Mouse (Mus musculus): Measurements from ENCODE around the gene Olfr390. TPM values are rescaled to one million over a fixed set of nuclear protein-coding genes. Genes with fewer than 3 reads are reported as not detected.

Gene Olfr390
- polyA plus RNA-seq (2021; fragmentation: Nextera tagmentation) = not detected in 2 replicates
- long read RNA-seq, experiment 1 = 0 reads
- long read RNA-seq, experiment 2 = 0 reads

GRCm38 (mm10) chr11:73782664-73783063, at the start of gene Olfr390:
Gene Olfr390, plus strand, starts transcription at chr11:73782964.

GRCm38 (mm10) chr11:73780613-73781012, 2.2 kb upstream of the Olfr390 start, which contains the start of gene Olfr389:
Gene Olfr389, minus strand, starts transcription at chr11:73780713.

GRCm38 (mm10) chr11:73802952-73803351, 20.2 kb downstream of the Olfr390 start, which contains the start of gene Olfr391-ps:
Gene Olfr391-ps, minus strand, starts transcription at chr11:73803052.

GRCm38 (mm10) chr11:73816949-73817348, 34.2 kb downstream of the Olfr390 start, which contains the start of gene Olfr392:
Gene Olfr392, minus strand, starts transcription at chr11:73817049.

Other genes with a start within 250 kb of the Olfr390 start
- gene Olfr385, start 190.0 kb upstream of the Olfr390 start, polyA plus RNA-seq (2021; fragmentation: Nextera tagmentation) = not detected in 2 replicates
- not detected in 2 replicates for gene Olfr384, start 184.4 kb upstream of the Olfr390 start, polyA plus RNA-seq (2021; fragmentation: Nextera tagmentation)
- not detected in 2 replicates for gene Zfp735, start 94.2 kb upstream of the Olfr390 start, polyA plus RNA-seq (2021; fragmentation: Nextera tagmentation)
- gene Olfr389, start 2.3 kb upstream of the Olfr390 start, polyA plus RNA-seq (2021; fragmentation: Nextera tagmentation) = not detected in 2 replicates
- gene Olfr391-ps, start 20.1 kb downstream of the Olfr390 start, polyA plus RNA-seq (2021; fragmentation: Nextera tagmentation) = not detected in 2 replicates
- gene Olfr392, start 34.1 kb downstream of the Olfr390 start, polyA plus RNA-seq (2021; fragmentation: Nextera tagmentation) = not detected in 2 replicates
- not detected in 2 replicates for gene Olfr393, start 68.5 kb downstream of the Olfr390 start, polyA plus RNA-seq (2021; fragmentation: Nextera tagmentation)
- gene Olfr394, start 107.8 kb downstream of the Olfr390 start, polyA plus RNA-seq (2021; fragmentation: Nextera tagmentation) = not detected in 2 replicates
- gene Olfr395, start 126.3 kb downstream of the Olfr390 start, polyA plus RNA-seq (2021; fragmentation: Nextera tagmentation) = not detected in 2 replicates
- gene Olfr23, start 153.7 kb downstream of the Olfr390 start, polyA plus RNA-seq (2021; fragmentation: Nextera tagmentation) = not detected in 2 replicates
- gene Olfr397, start 177.9 kb downstream of the Olfr390 start, polyA plus RNA-seq (2021; fragmentation: Nextera tagmentation) = not detected in 2 replicates
- not detected in 2 replicates for gene Olfr398, start 207.4 kb downstream of the Olfr390 start, polyA plus RNA-seq (2021; fragmentation: Nextera tagmentation)

Data from left cerebral cortex, adult 6 months (tissue).